Mouse (Mus musculus) urinary bladder, postnatal 4 days (tissue): ENCODE data around the gene Prpf40b.

ENCODE experiments used
- DNase-seq, 2 experiments: peaks; one replicate each; pipeline ENCODE4 v3.0.0; 2021 to 2022; ENCODE audit warnings: low spot score in 2 of 2

The Prpf40b gene

GRCm38 (mm10) chr15:99290586-99290985 lies 4.3 kb upstream of the Prpf40b start:
- no peak for DNase-seq

GRCm38 (mm10) chr15:99294287-99294686 lies 600 bp upstream of the Prpf40b start:
- DNase-seq = no peak

- DNase-seq = no peak
These were observed 646 bp downstream of the Prpf40b start, which contains the start of gene Fam186b for GRCm38 (mm10) chr15:99295484-99295981. Gene Fam186b (minus strand): TSS chr15:99295888.

- DNase-seq = no peak
These were observed 1.3 kb downstream of the Prpf40b start for GRCm38 (mm10) chr15:99296213-99296612.

GRCm38 (mm10) chr15:99307476-99307875 lies 12.6 kb downstream of the Prpf40b start:
- DNase-seq = no peak

- no peak for DNase-seq
These were observed 14.7 kb downstream of the Prpf40b start for GRCm38 (mm10) chr15:99309549-99309948.

- no peak for DNase-seq
These were observed 15.7 kb downstream of the Prpf40b start for GRCm38 (mm10) chr15:99310617-99311016.

- no peak for DNase-seq
These were observed 20.0 kb downstream of the Prpf40b start for GRCm38 (mm10) chr15:99314891-99315290.

- DNase-seq = peak; percentile 60 to 80
These were observed 21.7 kb downstream of the Prpf40b start for GRCm38 (mm10) chr15:99316314-99317266.

- DNase-seq = no peak
These were observed 22.4 kb downstream of the Prpf40b start for GRCm38 (mm10) chr15:99317267-99317651.

- DNase-seq = no peak
These were observed 23.2 kb downstream of the Prpf40b start for GRCm38 (mm10) chr15:99318071-99318470.

GRCm38 (mm10) chr15:99318861-99319410 lies 24.0 kb downstream of the Prpf40b start:
- no peak for DNase-seq

GRCm38 (mm10) chr15:99319411-99319871 lies 24.6 kb downstream of the Prpf40b start:
- no peak for DNase-seq

GRCm38 (mm10) chr15:99320168-99320674 lies 25.3 kb downstream of the Prpf40b start:
- no peak for DNase-seq

GRCm38 (mm10) chr15:99320978-99321377 lies 26.1 kb downstream of the Prpf40b start:
- no peak for DNase-seq

GRCm38 (mm10) chr15:99324151-99324550 lies 29.3 kb downstream of the Prpf40b start:
- DNase-seq = no peak

- DNase-seq = no peak
These were observed 30.7 kb downstream of the Prpf40b start for GRCm38 (mm10) chr15:99325598-99325997.

- DNase-seq = no peak
These were observed 31.5 kb downstream of the Prpf40b start for GRCm38 (mm10) chr15:99326407-99326806.

GRCm38 (mm10) chr15:99326959-99327358 lies 32.1 kb downstream of the Prpf40b start:
- DNase-seq = no peak

GRCm38 (mm10) chr15:99328011-99328410 lies 33.1 kb downstream of the Prpf40b start:
- DNase-seq = no peak

GRCm38 (mm10) chr15:99330324-99330723 lies 35.4 kb downstream of the Prpf40b start:
- DNase-seq = no peak

GRCm38 (mm10) chr15:99331341-99331740 lies 36.5 kb downstream of the Prpf40b start:
- DNase-seq = no peak
